Mouse (Mus musculus) urinary bladder, postnatal 36 days (tissue): ENCODE data around the gene Tm9sf1.

Source experiments
- DNase-seq, 2 experiments: peaks; one replicate each; pipeline ENCODE4 v3.0.0; 2022; ENCODE audit warnings: low spot score in 2 of 2, mixed read lengths in 1 of 2

The Tm9sf1 gene

GRCm38 (mm10) chr14:55634874-55635522 lies 8.6 kb downstream of the Tm9sf1 start:
- peak in 1 of 2 experiments; percentile 35 for DNase-seq

GRCm38 (mm10) chr14:55629312-55629711 lies 14.3 kb downstream of the Tm9sf1 start:
- peak; percentile 32 to 43 for DNase-seq

GRCm38 (mm10) chr14:55628077-55628827 lies 15.4 kb downstream of the Tm9sf1 start:
- DNase-seq: no peak

GRCm38 (mm10) chr14:55618486-55619195 lies 25.0 kb downstream of the Tm9sf1 start:
- DNase-seq: no peak

- DNase-seq: no peak
Measured at GRCm38 (mm10) chr14:55617822-55618221, 25.8 kb downstream of the Tm9sf1 start, which contains the start of gene Rec8. TSS of gene Rec8 (plus strand) at chr14:55618037.

- DNase-seq: no peak
Measured at GRCm38 (mm10) chr14:55616844-55617243, 26.8 kb downstream of the Tm9sf1 start.

GRCm38 (mm10) chr14:55615876-55616275 lies 27.7 kb downstream of the Tm9sf1 start:
- DNase-seq: no peak

GRCm38 (mm10) chr14:55614565-55615178 lies 28.9 kb downstream of the Tm9sf1 start:
- no peak for DNase-seq

GRCm38 (mm10) chr14:55613346-55613745 lies 30.3 kb downstream of the Tm9sf1 start:
- no peak for DNase-seq

GRCm38 (mm10) chr14:55608339-55608738 lies 35.3 kb downstream of the Tm9sf1 start:
- DNase-seq: no peak

- no peak for DNase-seq
Measured at GRCm38 (mm10) chr14:55605743-55606459, 37.7 kb downstream of the Tm9sf1 start.

- DNase-seq: no peak
Measured at GRCm38 (mm10) chr14:55604823-55605222, 38.8 kb downstream of the Tm9sf1 start.

- peak; percentile 86 to 92 for DNase-seq
Measured at GRCm38 (mm10) chr14:55603633-55604576, 39.7 kb downstream of the Tm9sf1 start.

- DNase-seq: no peak
Measured at GRCm38 (mm10) chr14:55603271-55603632, 40.4 kb downstream of the Tm9sf1 start, which contains the start of gene Irf9. TSS of gene Irf9 (plus strand) at chr14:55603571.

- no peak for DNase-seq
Measured at GRCm38 (mm10) chr14:55598521-55599390, 44.9 kb downstream of the Tm9sf1 start.

- DNase-seq: no peak
Measured at GRCm38 (mm10) chr14:55596036-55596690, 47.4 kb downstream of the Tm9sf1 start.

- DNase-seq: no peak
Measured at GRCm38 (mm10) chr14:55592226-55592625, 51.4 kb downstream of the Tm9sf1 start.

GRCm38 (mm10) chr14:55591331-55591891 lies 52.2 kb downstream of the Tm9sf1 start, which contains the start of gene Rnf31:
TSS of gene Rnf31 (plus strand) at chr14:55591708.
- DNase-seq: peak; percentile 88 to 96
